9 mouse cellular contexts compared by ENCODE assay signal in the genomic region with DNA sequence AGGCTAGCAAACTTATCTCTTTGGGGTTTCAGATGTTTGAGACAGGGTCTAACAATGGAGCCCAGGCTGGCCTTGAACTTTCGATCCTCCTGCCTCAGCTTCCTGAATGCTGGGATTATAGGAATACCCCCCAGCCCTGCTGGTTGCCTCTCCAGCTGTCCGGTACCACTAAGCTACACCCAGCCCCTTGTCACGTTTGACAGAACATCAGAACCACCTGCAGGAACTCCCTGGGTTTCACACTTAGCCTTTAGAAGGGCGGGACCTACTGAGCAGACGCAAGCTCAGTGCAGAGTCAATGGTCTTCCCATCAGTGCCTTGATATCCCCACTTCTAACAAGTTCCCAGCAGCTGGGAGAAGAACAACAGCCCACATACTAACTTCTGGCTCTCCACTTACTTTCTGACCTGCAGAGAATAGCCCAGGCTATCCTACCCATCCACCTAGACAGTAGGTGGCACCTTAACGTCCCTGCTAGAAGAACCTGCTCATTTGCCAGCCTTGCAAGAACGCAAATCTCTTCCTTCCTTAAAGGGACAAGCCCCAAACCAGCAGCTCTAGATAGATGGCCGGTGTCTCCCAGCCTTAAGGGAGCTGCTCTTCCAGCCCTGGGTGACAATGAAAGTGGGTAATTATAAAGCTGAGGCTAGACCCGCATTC. TPM values are rescaled to one million over a fixed set of nuclear protein-coding genes. Genes with fewer than 3 reads are reported as not detected.
DNase-seq lines count a peak whose midpoint lies in the region; ATAC-seq lines count a peak whose summit lies in the region.
"Had no signal": no experiment of that assay in that cellular context is flagged by ENCODE, and none has a peak within 500 bp of the region (broad histone marks: within the 10 kb centered on the region; RNA-seq: fewer than 3 reads in every experiment).

No protein-coding gene starts in this region.

- H3K9ac ChIP-seq in heart, embryonic 15.5 days = 0 out of 2 replicates have a peak overlapping the region, but pooled peaks have one; percentile 50
- H3K9ac ChIP-seq in forebrain, embryonic 16.5 days (replicated peaks; ENCODE audit: low read depth, low read length) = peak overlapping the region; percentile 56
- H3K9ac ChIP-seq in liver, embryonic 16.5 days (ENCODE audit: low read depth, low read length) = no peak overlapping the region

- ATAC-seq in heart, embryonic 15.5 days (replicated peaks; ENCODE audit: insufficient number of reproducible peaks, insufficient read depth, low FRiP score, low read depth) = no peak
- ATAC-seq in CD4-positive, CD25-positive, alpha-beta regulatory T cell, adult 4 months = peak; percentile 21
- ATAC-seq in forebrain, embryonic 16.5 days = no peak; the same call in 1 of the 2 replicates
- ATAC-seq in liver, embryonic 16.5 days (ENCODE audit: low read depth) = no peak

- H3K4me1 ChIP-seq in heart, embryonic 15.5 days (replicated peaks) = peaks cover 23% of the 10 kb centered on the region
- peaks cover 14% of the 10 kb centered on the region for H3K4me1 ChIP-seq in forebrain, embryonic 16.5 days (replicated peaks; ENCODE audit: control insufficient read depth, insufficient read depth, low read length)
- peaks cover 14% of the 10 kb centered on the region for H3K4me1 ChIP-seq in liver, embryonic 16.5 days (ENCODE audit: control insufficient read depth, low read depth, low read length)

- no peaks in the 10 kb centered on the region for H3K9me3 ChIP-seq in heart, embryonic 15.5 days (replicated peaks)
- no peaks in the 10 kb centered on the region for H3K9me3 ChIP-seq in forebrain, embryonic 16.5 days (ENCODE audit: control insufficient read depth, low read length)
- no peaks in the 10 kb centered on the region for H3K9me3 ChIP-seq in liver, embryonic 16.5 days (replicated peaks; ENCODE audit: control insufficient read depth, low read length)

- H3K4me3 ChIP-seq in heart, embryonic 15.5 days = peak overlapping the region; percentile 43
- peak overlapping the region; percentile 38 for H3K4me3 ChIP-seq in forebrain, embryonic 16.5 days (replicated peaks; ENCODE audit: low read length)
- H3K4me3 ChIP-seq in liver, embryonic 16.5 days (ENCODE audit: low read depth, low read length) = no peak overlapping the region

- DNase-seq in heart, adult 9 months (ENCODE audit: low spot score in 2 of 2) = no peak
- DNase-seq in gastrocnemius, postnatal 14 days = no peak
- DNase-seq in right cerebral cortex, postnatal 14 days = no peak
- no peak for DNase-seq in layer of hippocampus, postnatal 36 days

- 60% methylated on average over 9 of the region's 9 CpGs for WGBS in heart, embryonic 15.5 days
- WGBS in forebrain, embryonic 16.5 days = 50% methylated on average over 9 of the region's 9 CpGs
- 48% methylated on average over 9 of the region's 9 CpGs for WGBS in liver, embryonic 16.5 days (ENCODE audit: insufficient replicate concordance)

- peak overlapping the region; percentile 79 for H3K4me2 ChIP-seq in heart, embryonic 15.5 days
- peak overlapping the region; percentile 70 for H3K4me2 ChIP-seq in forebrain, embryonic 16.5 days (ENCODE audit: low read length)
- H3K4me2 ChIP-seq in liver, embryonic 16.5 days (ENCODE audit: low read depth, low read length) = peak overlapping the region; percentile 64

- H3K36me3 ChIP-seq in heart, embryonic 15.5 days = no peaks in the 10 kb centered on the region
- no peaks in the 10 kb centered on the region for H3K36me3 ChIP-seq in forebrain, embryonic 16.5 days (ENCODE audit: control insufficient read depth, insufficient read depth)
- no peaks in the 10 kb centered on the region for H3K36me3 ChIP-seq in liver, embryonic 16.5 days (ENCODE audit: control insufficient read depth, insufficient read depth)

- intact Hi-C loops in gastrocnemius, postnatal 14 days (cut with DNase I; ENCODE audit: low total_unique reads) = no loop called here

- H3K27me3 ChIP-seq in heart, embryonic 15.5 days = no peaks in the 10 kb centered on the region
- no peaks in the 10 kb centered on the region for H3K27me3 ChIP-seq in forebrain, embryonic 16.5 days (replicated peaks; ENCODE audit: control insufficient read depth, insufficient read depth, low read length)
- no peaks in the 10 kb centered on the region for H3K27me3 ChIP-seq in liver, embryonic 16.5 days (ENCODE audit: control insufficient read depth, insufficient read depth, low read depth, low read length)

- peak overlapping the region; percentile 48; the same call in 1 of the 2 replicates for H3K27ac ChIP-seq in heart, embryonic 15.5 days
- H3K27ac ChIP-seq in forebrain, embryonic 16.5 days (ENCODE audit: low read length) = peak overlapping the region; percentile 71
- H3K27ac ChIP-seq in liver, embryonic 16.5 days (ENCODE audit: low read length) = no peak overlapping the region

RNA-seq across cellular contexts. Expression of gene Gm42791, which starts 10.9 kb away (rescaled TPM):
- 2.1 and 2.6 TPM in 2 replicates for polyA plus RNA-seq in heart, embryonic 15.5 days (2015; fragmentation: Nextera tagmentation; extraction: Ambion mirVana)
- 1 to 10 TPM; 1.3 to 1.4 TPM for polyA plus RNA-seq in CD4-positive, CD25-positive, alpha-beta regulatory T cell, adult 4 months (2017; shearing (Covaris generic))
- polyA plus RNA-seq in forebrain, embryonic 16.5 days (2015; fragmentation: Nextera tagmentation; extraction: Ambion mirVana) = 4.4 and 5.8 TPM in 2 replicates
- polyA plus RNA-seq in liver, embryonic 16.5 days (2015; fragmentation: Nextera tagmentation; extraction: Ambion mirVana) = 0.53 and 1.1 TPM in 2 replicates
- total RNA-seq in gastrocnemius, postnatal 14 days (2021) = 1 to 10 TPM; 1.1 to 1.5 TPM
- 10 to 100 TPM; 24.3 to 31.6 TPM for total RNA-seq in layer of hippocampus, postnatal 36 days (2021)
- total RNA-seq: ES-E14 had no signal
